Mouse (Mus musculus) kidney, adult 8-10 months (tissue): Measurements from ENCODE around the gene Tnfsfm13.

Experiments used
- DNase-seq, 2 experiments: peaks; one replicate each; pipeline ENCODE4 v3.0.0; 2022

Tnfsfm13 gene

DNA sequence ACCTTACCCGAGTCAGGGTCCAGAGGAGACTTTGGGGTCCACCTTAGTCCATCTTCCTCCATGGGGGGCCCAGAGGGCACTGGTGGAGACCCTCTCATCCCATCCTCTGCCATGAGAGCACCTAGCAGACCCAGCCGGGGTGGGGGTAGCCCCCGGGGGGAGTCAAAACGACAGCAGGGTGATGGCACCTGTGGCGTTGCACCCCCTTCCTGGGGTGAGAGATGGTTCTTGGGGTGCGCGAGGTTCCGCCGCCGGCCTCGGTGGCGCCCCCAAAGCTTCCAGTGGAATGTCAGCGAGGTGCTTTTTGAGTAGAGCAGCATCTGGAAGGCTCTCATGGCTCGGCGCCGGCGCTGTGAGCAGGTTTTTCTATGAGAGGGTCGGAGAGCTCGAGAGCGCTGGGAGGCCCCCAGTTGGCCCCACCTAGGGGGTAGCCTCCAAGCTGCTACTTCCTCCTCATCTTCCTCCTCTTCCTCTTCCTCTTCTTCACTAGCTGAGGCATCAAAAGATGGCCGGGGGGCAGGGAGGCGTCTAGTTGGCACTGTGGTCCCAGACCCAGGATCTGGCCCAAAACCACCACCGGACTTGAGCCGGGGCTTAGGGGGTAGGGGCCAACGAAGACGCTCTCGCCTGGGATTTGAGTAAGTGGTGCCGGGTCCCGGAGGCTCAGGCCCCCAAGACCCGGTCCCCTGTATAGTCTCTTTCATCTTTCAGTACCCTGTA lies 15.6 kb downstream of the Tnfsfm13 start:
- DNase-seq: no peak

DNA sequence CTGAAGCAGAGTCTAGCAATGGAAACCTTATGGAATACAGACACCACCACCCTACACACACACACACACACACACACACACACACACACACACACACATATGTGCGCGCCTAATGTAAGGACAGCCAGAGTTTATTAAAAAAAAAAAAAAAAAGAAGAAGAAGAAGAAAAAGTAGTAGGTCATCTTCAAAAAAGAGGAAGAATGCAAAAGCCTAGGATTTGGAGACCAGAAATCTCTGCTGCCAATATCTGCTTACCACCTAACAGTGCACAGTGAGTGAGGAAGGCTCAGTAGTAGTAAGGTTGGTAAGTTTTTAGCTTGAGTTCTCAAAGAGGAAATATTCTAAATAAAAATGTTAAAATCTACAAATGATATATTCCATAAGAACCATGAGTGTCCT lies 16.8 kb downstream of the Tnfsfm13 start:
- no peak for DNase-seq

DNA sequence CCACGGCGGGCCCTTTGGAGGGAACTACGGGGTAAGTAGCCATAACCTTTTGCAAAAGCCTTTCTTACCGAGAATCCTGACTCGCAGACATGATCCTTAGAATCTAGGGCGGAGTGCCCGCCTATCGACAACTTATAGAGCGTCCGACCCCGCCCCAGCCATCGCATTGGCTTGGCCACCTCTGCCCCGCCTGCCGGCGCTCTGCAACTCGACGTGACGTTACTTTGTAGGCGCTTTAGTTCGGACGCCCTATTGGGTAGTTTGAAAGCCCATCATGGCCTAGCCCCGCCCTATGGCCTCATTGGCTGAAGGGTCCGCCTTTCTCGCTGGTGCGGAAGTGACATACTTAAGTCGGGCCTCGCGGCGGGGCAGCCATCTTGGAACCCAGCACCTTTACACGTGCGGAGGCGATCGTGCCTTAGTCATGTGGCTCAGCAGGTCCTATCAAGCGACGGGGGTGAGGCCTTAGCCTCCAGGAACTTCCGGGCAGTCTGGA lies 23.6 kb downstream of the Tnfsfm13 start, which contains the start of gene Eif4a1:
Eif4a1 (minus strand) TSS at position 213 of the 496 bp plus-strand sequence.
- DNase-seq: peak; percentile 100

DNA sequence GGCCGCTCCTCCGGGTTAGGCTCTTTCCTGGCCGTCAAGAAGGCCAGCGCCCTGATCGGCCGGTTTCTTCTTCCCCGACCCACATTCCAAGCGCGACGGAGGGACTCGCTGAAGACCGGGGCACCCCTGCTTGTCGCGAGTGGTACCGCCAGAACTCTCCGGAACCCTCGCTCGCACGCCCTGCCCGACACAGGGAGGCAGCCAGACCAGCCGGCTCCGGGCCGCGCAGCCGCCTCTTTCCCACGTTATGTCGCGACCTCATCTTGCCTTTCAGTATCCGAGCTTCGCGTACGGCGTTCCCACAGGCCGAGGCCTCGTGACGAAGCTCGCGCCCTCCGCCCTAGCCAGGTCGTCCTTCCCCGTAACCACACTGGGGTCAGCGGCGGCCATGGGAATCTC lies 24.2 kb downstream of the Tnfsfm13 start:
- DNase-seq: no peak

DNA sequence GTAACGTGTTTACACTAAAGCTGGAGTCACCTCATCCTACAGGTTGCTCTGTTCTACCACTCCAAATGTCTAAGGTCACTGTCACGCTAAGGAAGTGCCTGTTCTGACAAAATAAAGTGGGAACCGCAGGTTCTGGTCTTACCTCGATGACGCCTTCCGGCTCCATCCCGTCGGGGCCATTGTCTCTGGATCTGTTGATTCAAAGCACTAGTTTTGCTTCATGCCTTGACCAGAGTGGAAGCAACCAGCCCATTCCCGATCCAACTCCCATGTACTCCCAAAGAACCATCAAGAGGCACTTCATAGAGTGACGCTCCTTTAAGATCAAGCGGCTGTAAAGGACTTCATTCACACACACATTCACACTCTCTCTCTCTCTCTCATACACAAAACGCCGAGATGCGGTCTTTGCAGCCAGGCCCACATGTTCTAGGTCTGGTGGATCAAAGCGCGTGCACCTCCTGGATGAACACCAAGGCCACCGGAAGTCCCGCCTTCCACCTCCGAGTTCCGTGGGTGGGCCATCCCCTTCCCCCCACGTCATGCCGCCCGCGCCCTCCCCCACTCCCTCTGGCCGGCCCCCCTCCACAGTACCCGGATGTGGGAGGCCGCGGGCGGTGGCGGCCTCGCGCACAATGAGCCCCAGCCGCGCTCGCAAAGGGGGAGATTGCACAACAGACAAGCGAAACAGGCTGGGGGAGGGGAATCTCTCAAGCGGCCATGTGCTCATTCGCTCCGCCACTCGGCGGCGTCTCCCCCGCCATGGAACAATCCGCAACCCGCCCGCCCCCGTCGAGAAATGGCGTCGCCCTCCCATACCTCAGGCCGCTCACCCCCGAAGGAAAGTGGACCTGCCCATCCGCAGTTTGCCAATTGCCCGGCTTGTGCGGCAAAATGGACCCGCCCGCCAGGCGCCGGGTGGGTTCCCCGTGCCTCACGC lies 24.8 kb downstream of the Tnfsfm13 start:
- DNase-seq: peak; percentile 91 to 93

DNA sequence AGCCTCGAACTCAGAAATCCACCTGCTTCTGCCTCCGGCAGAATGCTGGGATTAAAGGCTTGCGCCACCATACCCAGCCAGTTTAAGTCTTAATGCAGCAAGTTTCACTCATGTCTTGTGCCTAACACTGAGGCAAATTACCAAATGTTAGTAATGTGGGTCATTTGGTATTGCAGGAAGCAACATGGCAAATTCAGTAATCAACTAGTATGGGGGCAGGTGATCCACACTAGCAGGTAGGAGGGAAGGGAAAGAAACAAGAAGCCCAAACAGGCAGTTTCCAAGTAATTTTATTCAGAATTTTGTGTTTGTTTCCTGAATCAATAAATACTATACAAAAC lies 29.3 kb downstream of the Tnfsfm13 start:
- no peak for DNase-seq

DNA sequence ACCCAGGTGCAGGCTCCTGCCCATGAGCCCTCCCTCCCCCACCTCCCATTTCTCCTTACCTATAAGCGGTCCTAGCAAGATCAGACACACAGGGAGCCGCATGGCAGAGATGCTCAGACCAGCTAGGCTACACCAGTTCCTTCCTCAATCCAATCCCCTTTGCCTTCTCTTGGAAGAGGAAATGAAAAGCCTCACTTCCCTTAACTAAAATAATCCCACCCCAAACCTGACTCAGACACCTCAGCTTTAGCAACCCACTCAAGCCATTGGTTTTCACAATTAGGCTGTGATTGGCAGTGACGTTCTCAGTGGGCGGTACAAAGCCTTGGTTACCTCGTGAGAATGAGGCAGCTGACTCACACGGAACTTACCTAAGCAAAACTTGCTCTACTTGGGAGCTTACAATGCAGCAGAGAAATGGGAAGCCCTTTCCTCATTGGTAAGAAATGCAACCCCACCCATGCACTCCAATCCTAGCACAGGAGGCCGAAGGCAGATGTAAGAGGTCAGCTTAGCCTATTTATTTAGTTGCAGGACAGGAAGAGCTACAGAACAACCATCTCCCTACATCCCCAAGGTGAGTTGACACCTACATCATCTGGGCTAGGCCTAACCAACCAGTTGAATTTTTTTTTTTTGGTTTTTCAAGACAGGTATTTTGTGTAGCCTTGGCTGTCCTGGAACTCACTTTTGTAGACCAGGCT lies 29.8 kb downstream of the Tnfsfm13 start, which contains the start of gene Cd68:
Cd68 (minus strand) TSS at position 193 of the 704 bp plus-strand sequence.
- no peak for DNase-seq

DNA sequence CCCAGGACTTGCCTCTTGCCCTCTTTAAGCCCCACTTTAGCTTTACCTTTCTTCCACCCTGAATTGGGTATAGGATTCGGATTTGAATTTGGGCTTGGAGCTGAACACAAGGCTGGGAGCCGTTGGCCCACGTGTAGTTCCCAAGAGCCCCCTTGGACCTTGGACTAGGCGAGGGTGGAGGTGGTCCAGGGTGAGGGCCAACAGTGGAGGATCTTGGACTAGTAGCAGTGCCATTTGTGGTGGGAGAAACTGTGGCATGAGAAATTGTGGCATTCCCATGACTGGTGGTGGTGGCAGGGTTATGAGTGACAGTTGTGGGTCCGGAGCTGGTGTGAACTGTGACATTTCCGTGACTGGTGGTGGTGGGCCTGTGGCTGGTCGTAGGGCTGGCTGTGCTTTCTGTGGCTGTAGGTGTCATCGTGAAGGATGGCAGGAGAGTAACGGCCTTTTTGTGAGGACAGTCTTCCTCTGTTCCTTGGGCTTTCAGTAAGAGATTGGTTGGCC lies 30.4 kb downstream of the Tnfsfm13 start:
- DNase-seq: no peak

DNA sequence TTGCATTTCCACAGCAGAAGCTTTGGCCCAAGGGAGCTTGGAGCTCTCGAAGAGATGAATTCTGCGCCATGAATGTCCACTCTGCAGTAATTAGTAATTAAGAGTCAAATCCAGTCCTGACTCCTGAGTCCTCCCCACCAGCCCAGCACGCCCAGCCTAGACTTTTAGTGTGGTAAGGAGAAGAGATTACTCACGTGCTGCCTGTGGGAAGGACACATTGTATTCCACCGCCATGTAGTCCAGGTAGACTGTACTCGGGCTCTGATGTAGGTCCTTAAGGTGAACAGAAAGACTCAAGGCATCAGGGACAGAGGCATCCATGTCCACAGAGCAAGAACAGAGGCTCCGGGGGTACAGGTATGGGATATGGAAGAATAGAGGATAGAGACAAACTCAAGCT lies 31.1 kb downstream of the Tnfsfm13 start:
- DNase-seq: no peak

DNA sequence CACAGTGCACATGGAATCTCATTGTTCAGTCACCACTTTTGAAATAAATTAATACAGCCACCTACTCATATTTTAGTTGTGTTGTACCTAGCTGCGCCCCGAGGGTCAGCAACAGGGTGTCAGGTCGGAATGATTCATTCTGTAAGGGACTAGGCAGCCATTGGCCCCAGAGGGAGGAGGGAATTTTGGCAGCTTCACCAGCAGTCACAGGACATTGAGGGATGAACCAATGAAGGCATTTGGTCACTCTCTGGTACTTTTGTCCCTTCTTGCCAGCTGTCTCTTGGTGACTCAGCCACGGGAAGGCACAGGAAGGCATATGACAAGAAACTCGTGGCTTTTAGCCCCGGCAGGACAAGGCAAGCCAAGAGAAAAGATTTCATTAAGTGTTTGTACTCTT lies 32.1 kb downstream of the Tnfsfm13 start:
- DNase-seq: peak in 1 of 2 experiments; percentile 44

DNA sequence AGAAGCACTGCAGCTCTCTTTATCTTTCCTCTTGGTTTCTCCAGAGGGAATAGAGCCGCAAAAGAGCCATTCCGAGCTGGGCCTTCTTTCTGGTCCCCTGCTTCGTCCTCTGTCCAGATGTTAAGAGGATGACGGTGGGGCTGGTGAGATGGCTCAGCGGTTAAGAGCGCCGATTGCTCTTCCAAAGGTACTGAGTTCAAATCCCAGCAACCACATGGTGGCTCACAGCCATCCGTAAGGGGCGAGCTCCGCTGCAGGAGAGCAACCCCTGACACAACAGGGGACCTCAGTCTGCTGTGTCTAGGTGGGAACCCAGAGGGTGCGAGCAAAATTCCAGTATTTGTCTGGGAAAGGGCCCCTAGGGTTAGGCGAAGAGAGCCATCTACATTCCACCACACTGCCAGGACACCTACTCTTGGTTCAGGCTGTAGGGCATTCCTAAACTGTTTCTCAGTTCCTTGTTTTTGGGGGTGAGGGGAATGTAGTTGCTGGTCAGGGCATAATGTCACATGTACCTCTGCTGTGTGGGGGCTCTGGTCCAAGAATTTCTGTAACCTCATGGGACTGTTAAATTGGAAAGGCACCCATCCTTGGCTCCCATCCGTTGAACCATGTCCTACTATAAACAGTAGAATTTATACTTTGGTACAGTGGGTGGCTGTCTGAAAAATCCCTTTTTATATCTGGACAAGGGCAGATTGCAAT lies 32.8 kb downstream of the Tnfsfm13 start:
- DNase-seq: peak in 1 of 2 experiments; percentile 33

DNA sequence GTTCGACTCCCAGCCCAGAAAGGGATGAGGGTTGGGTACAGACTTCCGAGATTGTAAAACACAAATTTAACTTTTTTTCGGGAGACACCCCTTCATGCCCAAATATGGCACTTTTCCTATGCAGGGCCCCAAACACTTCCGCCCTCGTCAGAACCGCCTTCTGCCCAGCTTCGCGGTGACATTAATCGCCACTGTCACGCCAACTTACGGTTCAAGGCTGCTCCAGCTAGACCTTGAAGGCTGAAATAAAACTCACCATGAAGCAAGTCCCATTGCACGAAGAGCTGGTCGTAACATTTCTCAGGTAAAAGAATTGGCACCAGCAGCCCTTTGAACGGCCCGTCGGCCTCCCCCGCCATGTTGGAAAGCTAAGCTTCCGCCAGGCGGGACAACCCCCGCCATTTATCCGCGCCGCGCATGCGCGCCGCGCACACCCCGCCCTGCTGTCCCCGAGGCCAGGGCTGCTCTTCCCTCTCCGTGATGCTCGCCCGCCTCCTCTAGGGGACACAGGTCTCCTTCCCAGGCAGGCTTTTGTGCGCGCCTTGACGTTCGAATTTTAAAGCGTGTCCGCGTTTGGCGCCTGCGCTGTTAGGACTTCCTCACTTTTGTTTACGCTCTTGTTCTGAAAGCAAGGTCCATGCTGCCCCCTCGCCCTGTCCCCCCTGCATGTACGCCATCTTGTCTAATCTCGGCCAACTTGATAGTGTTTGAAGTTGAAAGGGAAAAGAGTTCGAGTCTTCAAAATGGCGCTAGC lies 33.5 kb downstream of the Tnfsfm13 start, which contains the start of gene Mpdu1:
Mpdu1 (minus strand) TSS at position 430 of the 754 bp plus-strand sequence.
- DNase-seq: peak; percentile 93 to 96

DNA sequence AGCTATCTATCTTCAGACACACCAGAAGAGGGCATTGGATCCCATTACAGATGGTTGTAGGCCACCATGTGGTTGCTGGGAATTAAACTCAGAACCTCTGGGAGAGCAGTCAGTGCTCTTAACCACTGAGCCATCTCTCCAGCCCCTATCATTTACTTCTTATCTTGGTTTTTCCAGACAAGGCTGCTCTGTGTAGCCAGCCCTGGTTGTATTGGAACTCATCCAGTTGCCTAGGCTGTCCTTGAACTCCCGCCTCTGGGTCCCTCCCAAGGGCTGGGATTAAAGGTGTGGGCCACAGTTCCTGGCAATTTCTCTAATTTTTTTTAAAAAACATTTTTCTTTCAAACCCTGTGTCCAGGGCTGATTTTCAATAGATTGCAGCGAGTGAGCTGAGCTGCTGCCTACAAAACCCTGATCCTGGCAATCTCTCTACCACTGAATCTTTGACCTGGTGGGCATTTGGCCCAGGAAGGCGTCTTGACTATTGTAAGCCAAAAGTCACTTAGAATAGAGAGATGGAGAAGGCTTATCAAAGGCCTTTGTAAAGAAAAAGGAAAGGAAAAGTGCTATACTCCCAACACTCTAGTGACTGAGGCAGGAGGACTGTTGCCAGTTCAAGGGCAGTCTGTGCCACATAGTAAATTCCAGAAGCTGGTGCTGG lies 34.5 kb downstream of the Tnfsfm13 start:
- DNase-seq: peak; percentile 39 to 48

DNA sequence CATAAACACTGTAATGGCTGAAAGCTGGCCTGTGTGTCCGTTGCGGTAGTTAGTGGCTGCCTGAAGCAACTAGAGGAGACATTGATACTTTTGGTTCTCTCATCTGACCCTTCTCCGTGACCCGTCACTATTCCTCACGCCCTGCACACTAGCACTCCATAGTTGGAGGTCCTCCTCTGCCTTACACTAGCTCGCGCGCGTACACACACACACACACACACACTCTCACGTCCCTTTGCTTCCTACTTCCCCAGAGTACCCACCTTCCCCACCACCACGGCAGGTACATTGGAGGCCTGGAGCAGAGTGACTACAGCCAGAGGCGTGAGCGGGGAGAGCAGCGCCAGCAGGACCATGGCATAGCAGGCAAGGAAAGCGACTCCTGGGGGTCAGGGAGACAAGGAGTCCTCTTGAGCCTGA lies 38.4 kb downstream of the Tnfsfm13 start:
- DNase-seq: no peak

DNA sequence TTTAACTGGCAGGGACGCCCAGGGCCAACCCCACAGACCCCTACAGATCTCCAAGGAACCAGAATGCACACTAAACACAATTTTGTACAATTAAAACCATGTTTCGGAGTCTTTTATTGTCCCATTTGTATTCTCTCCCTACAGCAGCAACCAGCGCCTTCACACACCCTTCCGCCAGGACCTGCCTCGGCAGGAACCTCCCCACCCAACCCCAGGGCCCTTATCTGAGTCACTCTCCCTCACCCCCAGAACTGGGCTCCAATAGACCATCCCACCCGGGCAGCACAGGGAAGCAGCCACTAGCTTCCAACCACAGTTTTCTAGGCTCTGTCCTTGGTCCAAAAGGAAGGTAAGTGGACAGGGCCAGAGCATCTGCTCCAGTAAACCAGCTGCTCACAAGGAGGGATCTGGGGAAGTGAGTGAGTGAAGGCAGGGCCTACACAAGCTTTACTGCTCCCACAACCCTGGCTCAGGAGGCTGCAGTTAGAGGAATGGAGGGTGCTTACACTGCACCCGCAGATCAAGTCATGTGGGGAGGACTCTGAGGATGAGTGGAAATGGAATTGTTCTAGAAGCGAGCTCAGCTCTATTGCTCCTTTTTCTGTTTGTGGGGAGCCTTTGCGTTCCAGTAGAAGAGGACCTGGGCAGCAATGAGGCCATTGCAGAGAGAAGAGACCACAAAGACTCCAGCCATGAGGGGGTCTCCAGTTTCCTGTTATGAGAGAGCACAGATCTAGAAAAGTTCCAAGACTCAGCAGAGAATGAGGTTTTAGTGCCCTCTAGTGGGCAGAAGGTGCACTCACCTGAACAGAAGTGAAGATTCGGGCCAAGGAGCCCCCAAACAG lies 39.1 kb downstream of the Tnfsfm13 start:
- peak in 1 of 2 experiments; percentile 50 for DNase-seq

DNA sequence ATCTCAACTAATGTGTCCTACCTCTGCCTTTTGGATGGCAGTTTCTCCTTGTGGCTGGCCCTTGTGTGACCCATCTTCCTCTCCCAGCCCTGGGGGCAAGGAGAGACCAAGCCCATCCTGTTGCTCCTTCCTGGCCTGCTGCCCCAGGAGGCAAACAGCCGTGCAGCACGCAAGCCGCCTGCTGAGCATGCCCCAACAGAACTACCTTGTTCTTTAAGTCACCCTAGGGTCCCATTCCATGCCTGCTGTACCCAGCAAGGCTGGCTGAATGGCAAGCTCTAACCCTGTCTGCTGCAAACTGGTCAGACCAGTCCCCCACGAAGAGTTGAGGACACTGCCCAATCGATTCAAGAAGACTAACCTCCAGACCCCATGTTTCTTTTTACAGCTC lies 39.8 kb downstream of the Tnfsfm13 start:
- no peak for DNase-seq

DNA sequence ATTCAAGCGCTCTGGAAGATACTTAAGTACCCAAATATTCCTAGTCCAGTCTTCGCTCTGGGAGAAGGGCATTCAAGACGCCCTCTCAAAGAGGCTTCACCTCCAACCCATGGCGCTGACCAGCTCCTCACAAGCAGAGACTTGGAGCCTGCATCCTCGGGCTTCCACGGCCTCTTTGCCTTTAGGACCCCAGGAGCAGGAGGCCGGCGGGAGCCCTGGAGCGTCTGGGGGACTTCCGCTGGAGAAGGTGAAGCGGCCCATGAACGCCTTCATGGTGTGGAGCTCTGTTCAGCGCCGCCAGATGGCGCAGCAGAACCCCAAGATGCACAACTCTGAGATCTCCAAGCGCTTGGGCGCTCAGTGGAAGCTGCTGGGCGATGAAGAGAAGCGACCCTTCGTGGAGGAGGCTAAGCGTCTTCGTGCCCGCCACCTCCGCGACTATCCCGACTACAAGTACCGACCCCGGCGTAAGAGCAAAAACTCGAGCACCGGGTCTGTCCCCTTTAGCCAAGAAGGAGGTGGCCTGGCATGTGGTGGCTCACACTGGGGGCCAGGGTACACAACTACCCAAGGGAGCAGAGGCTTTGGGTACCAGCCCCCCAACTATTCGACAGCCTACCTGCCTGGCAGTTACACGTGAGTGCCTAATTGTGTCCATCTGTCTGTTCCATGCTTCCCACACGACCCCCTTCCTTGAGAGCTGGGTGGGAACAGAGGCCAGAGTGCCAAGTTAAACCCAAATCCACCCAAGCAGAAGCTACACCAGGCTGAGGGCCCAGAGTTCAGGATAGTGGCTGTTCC lies 40.4 kb downstream of the Tnfsfm13 start, which contains the start of gene Sox15:
Sox15 (plus strand) TSS at position 51 of the 801 bp plus-strand sequence.
- DNase-seq: peak in 1 of 2 experiments; percentile 70

DNA sequence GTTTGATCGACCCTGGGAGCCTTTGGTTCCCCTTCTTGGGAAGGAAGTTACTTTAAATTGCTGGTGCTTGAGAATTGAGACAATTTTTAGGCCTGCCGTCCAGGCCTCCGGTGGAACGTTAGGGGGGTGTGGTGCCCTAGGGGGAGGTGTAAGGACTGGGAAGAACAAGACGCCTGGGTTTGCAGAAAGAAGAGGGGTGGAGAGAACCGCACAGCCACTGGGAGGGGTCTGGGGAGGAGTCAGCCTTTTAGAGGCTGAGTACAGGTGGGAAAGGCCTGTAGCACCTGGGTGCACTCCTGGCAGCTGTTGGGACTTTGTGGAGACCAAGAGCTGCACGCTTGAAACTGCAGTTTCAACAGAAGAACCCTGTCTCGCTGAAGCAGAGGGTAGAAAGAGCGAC lies 41.1 kb downstream of the Tnfsfm13 start:
- no peak for DNase-seq

DNA sequence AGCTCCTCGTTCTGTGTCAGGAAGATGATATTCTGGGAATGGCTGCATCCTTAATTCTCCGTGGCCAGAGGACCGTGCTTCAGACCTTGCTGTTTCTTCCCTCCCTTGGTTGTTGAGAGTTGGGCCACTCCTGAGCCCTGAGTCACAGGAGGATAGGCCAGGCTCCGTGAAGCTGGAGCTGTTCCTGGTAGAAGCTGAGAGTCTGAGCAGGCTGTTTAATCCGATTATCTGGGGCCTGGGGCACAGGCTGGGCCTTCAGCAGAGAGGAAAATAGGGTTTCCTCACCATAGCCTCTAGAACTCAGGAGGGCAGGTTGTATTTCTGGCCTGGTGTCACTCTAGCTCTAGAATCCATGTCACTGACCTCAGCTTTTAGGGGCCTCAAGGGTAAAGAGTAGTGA lies 42.5 kb downstream of the Tnfsfm13 start:
- no peak for DNase-seq
